Mouse (Mus musculus) urinary bladder, postnatal 14 days (tissue): ENCODE data around the gene Slc30a2.
"Not testable (repeated sequence)": the region's sequence is repeated elsewhere in the genome, so short reads cannot be mapped to it uniquely, and the experiment has no call there.

Experiments
- DNase-seq: peaks from one replicate; pipeline ENCODE4 v3.0.0; 2021; ENCODE audit warnings: low spot score

Gene Slc30a2

GRCm38 (mm10) chr4:134321524-134321923 lies 21.5 kb upstream of the Slc30a2 start:
- no peak for DNase-seq

- DNase-seq, result no peak
These were observed 18.3 kb upstream of the Slc30a2 start for GRCm38 (mm10) chr4:134324655-134325054.

DNA sequence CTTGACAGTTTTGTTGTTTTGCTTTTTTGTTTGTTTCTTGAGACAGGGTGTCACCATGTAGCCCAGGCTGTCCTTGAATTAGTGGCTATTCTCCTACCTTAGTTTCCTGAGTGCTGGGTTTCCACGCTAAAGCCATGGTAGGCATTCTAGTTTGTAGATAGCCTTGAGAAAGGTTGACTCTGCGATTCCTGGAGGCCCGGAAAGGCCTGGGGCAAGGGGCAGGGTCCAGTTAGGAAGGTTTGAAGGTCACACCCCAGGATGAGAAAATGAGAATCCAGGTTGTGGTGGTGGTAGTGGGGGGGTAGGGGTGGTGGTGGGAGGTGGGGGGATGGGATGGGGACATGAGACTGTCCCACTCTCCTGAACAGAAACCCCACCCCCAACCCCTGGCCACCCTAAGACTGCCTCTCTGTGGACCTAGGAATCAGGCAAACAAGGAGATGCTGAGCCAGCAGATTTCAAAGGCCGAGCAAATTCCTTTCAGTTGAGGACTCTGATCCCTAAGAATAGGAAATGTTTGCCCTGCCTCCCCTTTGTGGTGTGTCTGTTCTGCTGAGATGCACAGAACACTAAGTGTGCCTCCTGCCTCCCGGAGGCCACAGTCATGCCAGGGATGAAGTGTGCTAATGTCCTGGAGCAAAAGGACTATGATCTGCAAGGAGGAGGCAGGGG lies 16.0 kb upstream of the Slc30a2 start:
- DNase-seq, result no peak

- no peak for DNase-seq
These were observed 14.8 kb upstream of the Slc30a2 start for GRCm38 (mm10) chr4:134328151-134328550.

- DNase-seq, result no peak
These were observed 14.1 kb upstream of the Slc30a2 start for GRCm38 (mm10) chr4:134328832-134329231.

GRCm38 (mm10) chr4:134330281-134330680 lies 12.7 kb upstream of the Slc30a2 start:
- no peak for DNase-seq

GRCm38 (mm10) chr4:134341231-134341630 lies 1.8 kb upstream of the Slc30a2 start:
- not testable (repeated sequence) for DNase-seq

GRCm38 (mm10) chr4:134342213-134342779 lies 685 bp upstream of the Slc30a2 start:
- DNase-seq, result no peak

GRCm38 (mm10) chr4:134344620-134345019 lies 1.6 kb downstream of the Slc30a2 start:
- DNase-seq, result no peak

- no peak for DNase-seq
These were observed 2.8 kb downstream of the Slc30a2 start for GRCm38 (mm10) chr4:134345802-134346201.

GRCm38 (mm10) chr4:134348078-134348477 lies 5.1 kb downstream of the Slc30a2 start:
- DNase-seq, result no peak

- DNase-seq, result no peak
These were observed 5.6 kb downstream of the Slc30a2 start for GRCm38 (mm10) chr4:134348545-134348944.

DNA sequence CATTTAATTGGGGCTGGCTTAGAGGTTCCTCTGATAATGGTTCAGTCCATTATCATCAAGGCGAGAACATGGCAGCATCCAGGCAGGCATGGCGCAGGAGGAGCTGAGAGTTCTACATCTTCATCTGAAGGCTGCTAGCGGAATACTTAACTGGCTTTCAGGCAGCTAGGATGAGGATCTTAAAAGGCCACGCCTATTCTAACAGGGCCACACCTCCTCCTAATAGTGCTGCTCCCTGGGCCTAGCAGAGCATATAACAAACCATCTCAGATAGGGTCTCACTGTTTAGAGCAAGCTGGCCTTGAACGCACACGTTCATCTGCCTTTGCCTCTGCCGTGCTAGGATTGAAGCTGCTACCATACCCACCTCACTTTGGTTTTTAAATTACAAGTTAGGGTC lies 6.8 kb downstream of the Slc30a2 start:
- no peak for DNase-seq

DNA sequence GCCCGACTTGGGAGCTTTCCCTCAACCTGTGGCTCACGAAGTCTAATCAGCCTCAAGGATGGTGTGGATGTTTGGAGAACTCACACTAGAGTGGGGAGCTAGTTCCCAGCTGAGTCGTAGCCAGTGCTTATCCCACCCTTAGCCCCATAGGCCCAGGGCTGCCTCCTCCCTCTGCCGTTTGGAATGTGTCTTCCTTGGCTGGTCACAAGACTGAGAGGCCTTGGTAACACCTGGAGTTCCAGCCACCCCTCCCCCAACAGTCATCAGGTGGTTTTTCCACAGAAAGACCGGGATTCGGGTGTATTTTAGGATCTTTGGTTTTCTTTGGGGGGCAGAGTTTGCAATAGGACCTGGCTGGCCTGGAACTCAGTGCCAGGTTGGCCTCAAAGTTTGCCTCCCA lies 7.7 kb downstream of the Slc30a2 start:
- no peak for DNase-seq

GRCm38 (mm10) chr4:134351329-134352260 lies 8.6 kb downstream of the Slc30a2 start:
- DNase-seq, result no peak

DNA sequence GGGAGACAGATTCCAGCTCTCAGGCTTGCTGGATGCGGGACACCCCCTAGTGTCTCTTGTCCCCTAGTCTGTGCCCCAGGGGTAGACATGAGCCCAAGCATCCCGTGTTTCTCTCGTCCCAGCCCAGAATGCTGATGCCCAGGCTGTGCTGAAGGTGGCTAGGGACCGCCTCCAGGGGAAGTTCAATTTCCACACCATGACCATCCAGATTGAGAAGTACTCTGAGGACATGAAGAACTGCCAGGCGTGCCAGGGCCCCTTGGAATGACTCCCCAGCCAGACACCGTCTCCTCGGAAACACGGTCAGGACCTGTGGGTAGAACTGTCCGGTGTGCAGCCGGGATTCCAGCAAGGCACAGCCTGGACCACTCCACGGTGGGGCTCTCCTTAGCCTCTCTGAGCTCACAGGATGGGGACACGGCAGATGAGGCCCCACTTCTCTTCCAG lies 9.3 kb downstream of the Slc30a2 start:
- no peak for DNase-seq

GRCm38 (mm10) chr4:134352929-134353328 lies 9.9 kb downstream of the Slc30a2 start:
- no peak for DNase-seq

DNA sequence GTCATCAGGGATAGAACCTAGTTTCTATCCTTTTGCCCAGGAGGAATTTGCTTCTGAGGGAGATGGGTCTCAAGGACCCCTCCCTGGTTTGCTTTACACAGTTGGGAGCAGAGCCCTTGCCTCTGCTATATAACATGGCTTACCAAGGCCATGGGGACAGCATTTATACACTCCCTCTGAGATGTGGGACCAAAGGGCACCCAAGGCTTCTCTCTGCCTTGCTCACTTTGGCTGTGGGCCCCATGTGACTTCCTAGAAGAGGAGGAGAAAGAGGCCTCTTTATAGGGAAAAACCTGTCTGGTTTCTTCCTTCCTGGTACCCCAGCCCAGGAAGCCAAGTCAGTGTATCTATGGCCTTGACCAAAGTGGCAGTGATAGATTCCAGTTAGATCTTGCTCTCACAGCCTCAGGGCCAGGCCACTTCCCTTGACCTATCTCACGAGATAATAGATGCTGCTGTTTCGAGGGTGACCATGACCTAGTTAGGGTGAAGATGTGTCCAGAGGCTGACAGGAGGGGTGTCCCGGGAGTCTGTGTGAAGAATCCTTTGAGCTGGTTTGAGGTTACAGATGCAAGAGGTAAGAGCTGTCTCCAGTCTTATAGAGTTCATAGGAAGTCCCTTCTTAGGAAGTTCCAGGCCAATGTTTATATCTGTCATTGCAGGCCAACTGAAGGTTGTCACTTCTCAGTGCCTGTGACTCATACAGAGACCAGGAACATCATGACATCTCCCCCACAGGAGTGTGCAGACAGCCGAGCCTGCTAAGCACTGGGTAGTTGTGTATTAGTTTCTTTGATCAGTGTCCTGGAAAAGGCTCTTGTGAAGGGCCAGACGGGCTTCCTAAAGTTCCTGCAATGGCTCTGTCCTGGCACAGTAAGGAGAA lies 10.8 kb downstream of the Slc30a2 start:
- DNase-seq, result no peak

GRCm38 (mm10) chr4:134355841-134356452 lies 13.0 kb downstream of the Slc30a2 start:
- peak; percentile 36 for DNase-seq

DNA sequence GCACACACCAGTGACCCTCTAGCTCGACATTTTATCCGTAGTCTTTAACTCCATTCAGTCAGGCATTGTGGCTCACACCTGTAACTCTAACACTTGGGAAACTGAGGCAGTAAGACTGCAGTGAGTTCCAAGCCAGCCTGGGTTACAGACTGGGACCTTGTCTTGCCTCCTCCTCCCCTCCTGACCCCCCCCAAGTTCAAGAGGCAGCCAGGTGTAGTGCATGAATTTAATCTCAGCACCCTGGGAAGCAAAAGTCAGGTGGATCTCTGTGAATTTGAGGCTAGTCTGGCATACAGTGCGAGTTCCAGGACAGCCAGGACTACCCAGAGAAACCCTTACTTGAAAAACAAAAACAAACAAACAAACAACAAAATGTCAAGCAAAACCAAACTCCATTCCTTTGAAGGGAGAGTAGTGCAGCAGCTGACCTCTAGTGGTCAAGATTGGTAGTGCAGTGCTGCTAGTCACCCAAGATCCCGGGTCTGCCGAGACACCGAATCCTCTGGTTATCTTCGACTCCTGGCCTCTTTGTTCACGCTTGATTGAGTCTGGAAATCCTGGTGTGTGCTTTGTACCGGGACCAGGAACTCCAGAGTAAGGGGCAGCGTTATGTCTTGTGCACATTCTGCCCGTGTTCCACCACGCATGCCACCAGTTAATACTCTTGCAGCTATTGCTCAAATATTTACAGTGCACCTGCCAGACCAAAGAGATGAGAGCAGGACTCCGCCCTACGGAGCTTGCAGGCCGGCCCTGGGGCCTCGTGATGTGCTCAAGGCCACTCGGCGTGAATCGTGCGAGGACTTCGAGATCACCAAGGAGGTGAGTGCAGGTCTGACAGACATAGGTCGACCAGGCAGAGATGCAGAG lies 13.8 kb downstream of the Slc30a2 start:
- peak; percentile 82 for DNase-seq

DNA sequence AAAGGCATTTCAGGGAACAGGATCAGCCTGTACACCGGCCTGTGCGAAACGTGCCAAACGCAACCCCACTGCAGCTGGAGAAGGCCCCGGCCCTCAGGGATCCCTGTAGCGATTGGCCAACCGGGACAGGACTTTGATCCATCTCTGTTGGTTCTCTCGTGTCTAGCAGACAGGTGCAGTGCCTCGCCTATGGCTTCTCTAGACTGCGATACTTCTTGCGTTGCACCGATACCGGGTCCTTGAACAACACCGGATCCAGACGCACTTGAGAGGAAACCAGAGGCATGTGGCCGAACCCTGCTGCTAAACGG lies 14.4 kb downstream of the Slc30a2 start:
- no peak for DNase-seq
